Mouse (Mus musculus) right cerebral cortex, postnatal 14 days (tissue): Measurements from ENCODE around the gene Cdpf1.

Experiments
- DNase-seq: peaks from one replicate; pipeline ENCODE4 v3.0.0; 2022

The Cdpf1 gene

GRCm38 (mm10) chr15:85811535-85812277, at the start of gene Cdpf1:
Cdpf1 (minus strand) TSS chr15:85811697.
- DNase-seq, result peak; percentile 100

DNA sequence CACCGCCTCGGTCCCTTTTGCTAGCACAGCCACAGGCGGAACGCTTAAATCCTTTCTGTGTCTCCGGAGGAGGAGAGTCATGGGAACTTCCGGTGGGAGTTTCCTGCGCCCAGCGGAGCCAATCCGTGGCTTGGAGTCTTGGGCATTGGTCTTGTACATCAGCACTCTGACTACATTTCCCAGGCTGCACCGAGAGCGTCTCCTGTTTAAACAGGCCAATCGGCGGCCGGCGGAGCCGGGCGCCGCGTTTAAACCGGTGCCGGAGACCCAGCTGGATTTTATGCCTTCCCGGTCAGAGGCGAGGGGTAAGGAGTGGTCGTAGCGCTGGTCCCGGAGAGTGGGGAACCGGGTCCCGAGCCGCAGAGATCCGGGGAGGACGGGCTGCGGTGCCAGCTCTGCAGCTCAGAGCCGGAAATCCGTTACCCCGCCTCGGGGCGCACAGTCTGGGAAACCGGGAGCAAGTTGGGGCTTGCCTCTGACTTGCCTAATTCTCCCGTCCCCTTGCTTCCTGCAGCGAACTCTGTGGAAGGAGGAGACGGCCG, 48.1 kb upstream of the Cdpf1 start, which contains the start of gene Gtse1:
Gtse1 (plus strand) TSS at position 256 of the 542 bp plus-strand sequence.
- peak; percentile 92 for DNase-seq

GRCm38 (mm10) chr15:85858980-85859489, 47.5 kb upstream of the Cdpf1 start:
- no peak for DNase-seq

DNA sequence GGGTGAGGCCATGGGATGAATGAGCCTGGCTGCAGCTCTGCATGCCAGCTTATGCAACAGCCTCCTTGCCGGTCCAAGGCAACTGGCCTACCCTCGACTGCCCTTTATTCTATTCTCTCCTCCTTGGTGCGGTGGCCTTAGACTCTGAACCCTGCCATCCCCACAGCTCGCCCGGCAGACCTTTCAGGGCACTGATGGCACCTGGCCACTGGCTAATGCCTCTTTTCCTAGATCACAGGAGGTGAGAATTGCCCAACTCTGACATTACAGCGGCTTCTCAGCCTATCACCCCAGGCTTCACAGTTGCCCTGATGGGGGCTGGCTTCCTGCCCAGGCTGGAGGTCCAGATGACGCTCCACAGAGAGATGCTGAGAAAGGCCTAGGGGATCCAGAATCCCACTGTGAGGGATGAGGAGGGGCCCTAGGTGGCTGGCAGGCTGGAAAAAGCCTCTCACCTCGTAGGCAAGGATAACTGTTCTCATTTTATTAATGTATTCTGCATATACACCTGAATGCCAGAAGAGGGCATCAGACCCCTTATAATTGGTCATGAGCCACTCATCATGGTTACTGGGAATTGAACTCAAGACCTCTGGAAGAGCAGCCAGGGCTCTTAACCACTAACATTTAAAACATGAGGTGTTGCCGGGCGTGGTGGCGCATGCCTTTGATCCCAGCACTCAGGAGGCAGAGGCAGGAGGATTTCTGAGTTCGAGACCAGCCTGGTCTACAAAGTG, 40.3 kb upstream of the Cdpf1 start:
- no peak for DNase-seq

DNA sequence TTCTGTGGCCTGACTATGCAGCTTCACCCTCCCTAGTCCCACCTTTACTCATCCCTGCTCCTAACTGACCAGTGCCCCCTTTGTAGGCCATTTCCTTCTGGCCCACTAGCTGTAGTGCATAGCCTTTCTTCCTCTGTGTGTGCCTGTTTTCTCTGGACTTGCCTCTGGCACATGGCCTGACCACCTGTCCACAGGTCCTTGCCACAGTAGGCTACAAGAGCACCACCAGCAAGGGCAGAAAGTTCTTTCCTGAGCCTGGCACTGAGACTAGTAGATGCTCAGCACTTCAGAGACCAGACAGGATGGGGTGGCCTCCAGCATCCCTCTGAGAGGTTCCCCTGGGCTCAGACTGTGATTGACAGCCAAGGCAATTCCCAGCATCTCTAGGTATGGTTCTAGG, 33.6 kb upstream of the Cdpf1 start:
- no peak for DNase-seq

GRCm38 (mm10) chr15:85841796-85842360, 30.4 kb upstream of the Cdpf1 start:
- no peak for DNase-seq

DNA sequence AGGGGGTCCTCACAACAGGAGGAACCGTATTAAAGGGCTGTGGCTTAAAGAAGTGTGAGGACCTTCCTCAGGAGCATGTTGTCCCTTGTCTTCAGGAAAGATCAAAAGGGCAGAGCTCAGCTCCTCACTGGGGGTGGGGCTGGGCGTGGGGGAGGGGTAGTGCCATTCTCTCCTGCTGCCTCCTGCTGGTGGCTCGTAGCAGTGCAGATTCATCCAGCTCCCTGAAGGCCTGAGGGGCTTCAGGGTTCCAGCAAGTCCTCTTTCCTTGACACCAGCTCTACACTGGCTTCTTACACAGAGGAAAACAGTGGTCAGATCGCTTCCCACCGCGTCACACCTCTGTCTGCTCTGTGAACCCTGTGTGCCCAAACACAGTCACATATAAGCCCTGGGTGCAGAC, 29.5 kb upstream of the Cdpf1 start:
- DNase-seq, result peak; percentile 33

DNA sequence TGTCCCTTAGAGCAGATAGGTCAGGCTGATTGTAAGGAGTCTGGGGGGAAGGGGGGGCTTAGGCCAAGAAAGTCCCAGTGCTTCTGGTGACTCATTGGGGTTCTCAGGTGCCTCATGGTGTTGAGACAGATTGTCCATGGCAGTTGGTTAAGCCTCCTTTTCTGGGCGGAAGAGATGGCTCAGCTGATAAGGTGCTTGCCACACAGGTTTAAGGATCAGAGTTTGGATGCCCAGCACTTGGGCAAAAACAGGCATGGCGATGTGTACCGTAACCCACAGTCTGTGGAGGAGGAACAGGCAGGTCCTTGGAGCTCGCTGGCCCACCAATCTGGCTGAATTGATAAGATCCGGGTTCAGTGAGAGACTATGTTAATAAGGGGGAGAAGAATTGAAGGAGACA, 25.4 kb upstream of the Cdpf1 start:
- no peak for DNase-seq

DNA sequence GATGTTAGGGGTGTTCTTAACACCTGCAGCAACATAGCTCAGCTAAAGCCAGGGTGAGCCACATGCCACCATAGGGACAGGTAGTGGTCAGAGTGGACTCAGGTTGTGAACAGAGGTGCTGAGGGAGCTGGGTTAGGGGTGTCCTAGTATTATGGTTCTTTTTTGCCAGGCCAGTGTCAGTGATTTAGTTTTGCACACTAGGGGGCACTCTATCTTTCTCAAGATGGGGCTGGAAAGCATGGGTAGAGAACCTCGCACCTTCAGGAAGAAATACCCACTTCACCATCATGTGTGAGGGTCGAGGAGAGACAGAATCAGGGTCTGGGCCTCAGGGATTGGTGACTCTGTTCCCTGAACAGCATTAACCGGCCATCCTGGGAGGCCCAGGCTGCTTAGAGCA, 23.8 kb upstream of the Cdpf1 start:
- DNase-seq, result no peak

- no peak for DNase-seq
Measured at GRCm38 (mm10) chr15:85832599-85832998, 21.1 kb upstream of the Cdpf1 start.

- peak; percentile 75 for DNase-seq
Measured at GRCm38 (mm10) chr15:85831954-85832590, 20.6 kb upstream of the Cdpf1 start, which contains the start of gene Ttc38. Ttc38 (plus strand) TSS chr15:85832306.

DNA sequence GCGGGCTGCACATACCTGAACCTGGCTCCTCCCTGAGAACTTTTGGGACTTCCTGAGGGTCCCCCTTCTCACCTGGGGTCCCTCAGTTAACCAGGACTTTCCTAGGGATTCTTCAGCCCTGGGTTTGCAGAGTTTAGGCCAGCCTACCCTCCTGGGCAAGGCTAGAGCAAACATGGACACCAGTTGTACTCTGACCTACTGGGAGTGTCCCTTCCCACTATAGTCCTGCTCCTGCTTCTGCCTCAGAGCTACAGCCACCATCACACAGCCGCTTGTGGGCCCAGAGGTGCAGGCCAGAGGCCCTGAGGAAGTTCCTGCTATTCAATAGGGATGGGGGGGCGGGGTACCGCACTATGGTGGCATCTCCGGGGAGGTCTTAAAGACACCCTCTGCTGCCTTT, 18.0 kb upstream of the Cdpf1 start:
- DNase-seq, result no peak

DNA sequence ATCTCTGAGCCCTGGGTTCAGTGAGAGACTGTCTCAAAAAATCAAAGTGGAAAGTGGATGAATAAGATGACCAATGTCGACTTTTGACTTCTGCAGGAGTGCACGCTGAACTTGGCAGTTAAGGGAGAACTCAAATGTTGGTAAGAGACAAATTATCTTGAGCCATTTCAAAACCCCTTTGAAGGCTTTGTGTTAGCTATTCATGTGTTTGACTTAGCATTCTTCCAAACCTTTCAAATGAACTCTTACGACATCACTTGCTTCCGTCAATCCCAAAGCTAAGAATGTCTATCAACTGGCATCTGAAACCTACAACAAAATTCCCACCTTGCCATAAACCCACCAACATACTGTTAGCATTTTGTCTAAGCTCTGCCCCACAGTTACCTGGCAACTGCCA, 16.6 kb upstream of the Cdpf1 start:
- DNase-seq, result no peak

DNA sequence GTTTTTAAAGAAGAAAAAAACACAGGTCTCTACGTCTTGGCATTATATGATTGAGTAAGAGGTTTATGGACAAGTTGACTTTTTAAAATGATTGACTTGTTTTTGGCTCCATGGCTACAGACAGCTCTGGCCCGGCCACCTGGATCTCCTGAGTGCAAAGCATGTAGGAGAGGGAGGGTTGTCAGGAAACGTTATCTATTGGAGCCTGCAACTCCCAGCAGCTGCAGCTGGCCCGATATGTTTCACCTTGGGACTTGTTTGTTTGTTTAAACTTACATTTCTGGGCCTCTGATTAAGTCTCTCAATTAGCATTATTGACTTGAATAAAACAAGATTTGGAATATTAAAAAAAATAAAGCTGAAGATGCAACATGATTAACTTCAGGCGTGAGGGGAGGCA, 15.2 kb upstream of the Cdpf1 start:
- no peak for DNase-seq

DNA sequence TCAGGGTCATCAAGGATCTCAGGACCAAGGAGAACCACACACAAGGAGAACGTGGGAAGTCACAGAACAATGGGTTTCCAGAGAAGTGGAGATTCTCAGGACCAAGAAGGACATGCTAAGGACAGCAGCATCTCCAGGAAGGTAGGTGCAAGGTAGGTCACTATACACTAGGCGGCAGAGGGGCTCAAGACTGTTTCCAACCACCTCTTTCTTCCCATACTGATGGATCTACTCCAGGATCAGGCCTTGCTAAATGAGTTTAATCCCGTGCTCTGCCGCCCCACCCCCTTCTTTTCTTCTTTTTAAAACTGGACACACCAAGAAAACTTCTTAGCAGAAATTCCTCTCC, 10.5 kb upstream of the Cdpf1 start:
- no peak for DNase-seq

- peak; percentile 33 for DNase-seq
Measured at GRCm38 (mm10) chr15:85821203-85822010, 9.9 kb upstream of the Cdpf1 start, which contains the start of gene Pkdrej. Pkdrej (minus strand) TSS chr15:85821734.

- no peak for DNase-seq
Measured at GRCm38 (mm10) chr15:85813428-85813827, 1.9 kb upstream of the Cdpf1 start.

- peak; percentile 63 for DNase-seq
Measured at GRCm38 (mm10) chr15:85810806-85811521, 533 bp downstream of the Cdpf1 start.

DNA sequence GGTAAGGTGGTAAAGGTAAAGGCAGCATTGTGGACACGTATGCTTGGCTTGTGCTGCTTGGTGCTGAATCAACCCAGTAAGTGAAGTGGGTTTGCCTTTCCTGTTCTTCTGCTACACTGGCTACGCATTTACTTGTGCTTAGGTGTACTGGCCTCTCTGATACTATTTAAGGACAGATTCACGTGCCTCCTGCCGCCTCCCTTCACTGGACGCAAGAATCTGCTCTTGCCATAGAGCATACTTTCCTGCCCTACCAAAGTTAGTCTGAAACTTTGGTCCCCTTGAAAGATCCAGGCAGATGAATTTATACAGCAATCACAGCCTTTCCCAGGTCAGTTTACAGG, 1.1 kb downstream of the Cdpf1 start:
- no peak for DNase-seq

DNA sequence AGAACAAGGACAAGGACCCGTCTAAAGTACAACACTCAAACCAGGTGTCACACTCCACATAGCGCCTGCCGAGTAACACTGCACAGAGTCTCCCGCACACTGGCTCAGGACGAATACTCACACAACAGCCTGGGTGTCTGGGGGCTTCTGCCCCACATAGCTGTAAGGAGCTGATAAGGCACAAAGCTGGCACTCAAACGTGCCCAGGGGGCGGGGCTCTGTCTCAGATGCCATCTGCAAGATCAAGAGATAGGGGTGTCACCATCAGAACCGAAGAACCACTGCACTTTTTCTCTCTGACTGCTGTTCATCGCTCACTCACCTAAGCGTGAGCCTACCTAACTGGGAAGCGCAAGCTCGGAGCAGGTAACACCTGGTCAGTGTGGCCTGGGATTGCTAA, 2.4 kb downstream of the Cdpf1 start:
- no peak for DNase-seq

DNA sequence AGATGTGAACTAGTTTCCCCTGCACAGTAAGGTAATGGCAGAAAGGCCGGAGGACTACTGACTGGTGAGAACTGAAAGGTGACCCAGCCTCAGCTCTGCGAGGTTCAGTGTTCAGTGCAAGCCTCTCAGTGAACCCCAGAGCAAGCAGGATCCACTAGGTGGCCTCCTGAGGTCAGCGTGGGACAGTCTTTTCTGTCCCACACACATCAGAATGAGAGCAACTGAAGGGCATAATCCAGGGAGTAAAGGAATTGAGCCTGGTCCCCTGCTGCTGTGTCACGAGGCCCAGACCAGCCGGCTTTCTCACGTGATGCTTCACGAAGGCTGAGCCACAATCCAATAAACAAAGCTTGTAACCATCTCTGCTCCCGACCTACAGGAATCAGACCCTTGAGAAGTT, 3.1 kb downstream of the Cdpf1 start:
- DNase-seq, result no peak

DNA sequence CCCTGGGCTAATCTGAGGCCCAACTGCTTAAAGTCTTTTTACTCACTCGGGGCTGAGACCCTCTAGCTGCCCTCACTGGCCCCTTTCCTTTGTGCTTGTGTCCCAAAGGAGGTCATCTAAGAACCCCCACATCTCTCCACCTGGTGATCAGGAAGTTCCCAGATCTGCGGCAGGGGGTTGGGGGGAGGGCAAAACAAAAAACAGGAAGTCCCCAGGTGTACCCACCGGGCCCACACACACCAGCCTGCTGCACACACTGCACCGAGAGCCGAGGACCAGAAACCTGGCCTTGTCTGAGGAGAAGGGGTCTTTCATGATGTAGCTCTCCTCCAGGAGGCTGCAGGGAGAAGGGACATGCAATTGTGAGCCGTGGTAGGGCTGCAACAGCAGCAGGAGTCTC, 3.5 kb downstream of the Cdpf1 start:
- DNase-seq, result no peak
